Mouse (Mus musculus) yolk sac, embryonic 10.5 days (tissue): ENCODE results near the gene Gm38431.
A peak's percentile ranks its signal among the peaks of the same experiment; 100 is the strongest.

ENCODE experiments used
- DNase-seq: peaks from one replicate; pipeline ENCODE4 v3.0.0-alpha.2; 2017; ENCODE audit warnings: low spot score

The Gm38431 gene

GRCm38 (mm10) chr9:21091707-21092320, at the start of gene Gm38431, which contains the start of gene Raver1:
Gene Gm38431, minus strand, starts transcription at chr9:21091997.
Gene Raver1, minus strand, starts transcription at chr9:21092008.
- peak; percentile 99 for DNase-seq

GRCm38 (mm10) chr9:21138386-21138785, 46.6 kb upstream of the Gm38431 start:
- DNase-seq = no peak

GRCm38 (mm10) chr9:21137229-21137628, 45.4 kb upstream of the Gm38431 start:
- no peak for DNase-seq

GRCm38 (mm10) chr9:21136401-21136800, 44.6 kb upstream of the Gm38431 start:
- DNase-seq = no peak

DNA sequence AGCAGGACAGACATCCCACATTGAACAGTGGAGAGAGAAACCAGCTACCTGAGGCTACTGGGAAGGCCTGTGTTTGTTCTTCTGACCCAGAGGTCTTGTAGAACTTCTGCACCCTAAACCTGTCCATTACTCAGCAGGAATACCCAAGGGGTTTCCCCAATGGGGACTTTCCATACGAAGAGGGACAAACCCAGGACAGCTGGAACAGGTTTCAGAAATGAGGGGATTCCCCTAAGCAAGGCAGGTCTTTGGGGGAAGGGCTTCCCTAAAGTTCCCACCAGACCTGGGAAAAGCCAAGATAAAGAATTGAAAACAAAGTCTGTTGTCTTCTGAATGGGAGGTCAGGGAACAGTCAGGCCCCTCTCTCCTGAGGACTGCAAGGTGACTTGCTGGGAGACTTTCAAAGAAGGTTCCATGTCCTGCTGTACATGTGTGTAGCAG, 44.2 kb upstream of the Gm38431 start:
- DNase-seq = no peak

- no peak for DNase-seq
These were observed 43.6 kb upstream of the Gm38431 start for GRCm38 (mm10) chr9:21135329-21135890.

- no peak for DNase-seq
These were observed 43.0 kb upstream of the Gm38431 start for GRCm38 (mm10) chr9:21134595-21135328.

- DNase-seq = no peak
These were observed 41.4 kb upstream of the Gm38431 start for GRCm38 (mm10) chr9:21133064-21133707.

- DNase-seq = no peak
These were observed 40.4 kb upstream of the Gm38431 start for GRCm38 (mm10) chr9:21132102-21132775.

- peak; percentile 97 for DNase-seq
These were observed 39.5 kb upstream of the Gm38431 start, which contains the start of gene Tyk2 for GRCm38 (mm10) chr9:21131059-21131956. Gene Tyk2, minus strand, starts transcription at chr9:21131243.

DNA sequence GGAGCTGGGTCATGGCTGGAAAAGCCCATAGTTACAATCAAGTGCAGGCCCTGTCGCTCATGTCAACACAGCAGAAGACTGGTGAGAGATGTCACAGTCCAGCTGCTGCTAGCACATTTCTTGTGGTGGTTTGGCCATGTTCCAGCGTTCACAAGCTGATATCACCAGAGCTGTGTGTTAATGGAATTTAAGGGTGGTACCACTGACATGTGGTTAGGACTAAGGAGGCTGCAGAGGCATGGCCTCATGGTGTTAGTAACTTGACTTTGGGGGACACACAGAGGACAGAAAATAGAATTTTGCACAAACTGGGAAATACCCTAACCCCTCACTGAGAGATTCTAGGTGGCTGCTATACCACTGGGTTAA, 34.4 kb upstream of the Gm38431 start:
- no peak for DNase-seq

GRCm38 (mm10) chr9:21125502-21126258, 33.9 kb upstream of the Gm38431 start:
- DNase-seq = no peak

DNA sequence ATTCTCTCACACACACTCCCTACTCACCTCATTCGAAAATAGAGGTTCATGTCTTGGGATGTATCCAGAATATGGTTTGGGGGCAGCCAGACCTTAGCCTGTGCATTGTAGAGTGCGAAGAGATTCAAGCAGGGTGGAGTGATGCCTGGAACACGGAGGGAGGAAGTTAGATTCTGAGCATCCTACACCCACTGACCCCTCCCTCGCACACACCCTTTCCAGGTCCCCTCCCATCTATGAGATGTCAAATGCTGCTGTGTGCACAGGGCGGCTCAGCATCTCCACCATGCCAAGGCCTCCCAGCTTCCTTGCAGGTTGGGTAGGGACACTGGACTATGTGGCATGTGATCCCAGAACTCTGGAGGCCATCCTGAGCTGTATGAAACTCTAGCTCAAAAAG, 33.0 kb upstream of the Gm38431 start:
- no peak for DNase-seq

DNA sequence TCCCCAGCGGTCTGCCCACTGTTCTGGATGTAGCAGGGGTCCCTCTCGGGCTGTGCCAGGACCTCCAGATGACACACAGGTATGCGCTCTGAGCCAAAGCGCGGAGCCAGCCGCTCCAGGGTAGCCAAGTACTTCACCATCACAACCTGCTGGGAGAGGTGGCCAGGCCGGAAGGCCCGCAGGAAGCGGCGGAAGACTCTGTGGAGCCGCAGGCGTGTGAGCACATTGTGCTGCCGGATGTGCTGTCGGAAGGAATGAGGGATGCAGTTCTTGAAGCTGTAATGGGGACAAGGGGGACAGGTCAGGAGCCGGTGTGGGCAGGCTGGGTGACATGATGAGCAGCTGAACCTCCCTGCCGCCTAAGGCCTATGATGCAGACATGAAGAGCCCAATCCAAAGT, 29.7 kb upstream of the Gm38431 start:
- DNase-seq = no peak

- no peak for DNase-seq
These were observed 25.3 kb upstream of the Gm38431 start for GRCm38 (mm10) chr9:21117073-21117472.

GRCm38 (mm10) chr9:21115105-21115504, 23.3 kb upstream of the Gm38431 start:
- DNase-seq = no peak

DNA sequence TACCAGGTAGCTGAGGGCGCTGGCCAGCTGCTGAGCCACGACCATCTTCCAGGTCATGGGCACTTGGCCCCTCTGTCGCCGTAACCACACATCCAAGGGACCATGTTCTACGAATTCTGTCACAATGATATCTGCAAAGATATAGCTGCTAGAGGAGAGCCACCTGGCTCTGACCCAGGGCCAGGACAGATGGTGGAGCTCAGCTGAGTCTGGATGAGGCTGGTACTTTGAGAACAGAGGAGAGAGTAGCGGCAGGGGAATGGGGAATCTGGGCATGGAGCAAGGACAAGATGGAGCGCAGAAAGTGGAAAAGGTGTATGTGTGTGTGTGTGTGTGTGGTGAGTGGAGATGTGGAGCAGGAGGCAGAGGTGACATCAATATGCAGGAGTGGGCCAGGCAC, 22.4 kb upstream of the Gm38431 start:
- DNase-seq = no peak

GRCm38 (mm10) chr9:21113751-21114150, 22.0 kb upstream of the Gm38431 start:
- no peak for DNase-seq

GRCm38 (mm10) chr9:21107607-21108237, 15.9 kb upstream of the Gm38431 start:
- DNase-seq = no peak
